Mouse (Mus musculus) lung, postnatal 0 days (tissue): ENCODE measurements at regions not wholly inside any gene's neighbourhood (a gene's known extent, or its start where the extent isn't known, plus 50 kb on each side); places are given as distances from the start of the nearest gene placed in this dataset.

Experiments used
- CTCF ChIP-seq: IDR thresholded peaks from 2 replicates; pipeline ENCODE4 v1.5.1; 2016; ENCODE audit warnings: antibody characterized with exemption, mild to moderate bottlenecking
- EP300 ChIP-seq: IDR thresholded peaks from 2 replicates; pipeline ENCODE4 v1.6.1; 2016; ENCODE audit warnings: antibody characterized with exemption, mild to moderate bottlenecking, control low read depth

- no peak for TF ChIP-seq CTCF
- no peak for TF ChIP-seq EP300
These were observed 231.4 kb downstream of the Lpin1 start for GRCm38 (mm10) chr12:16379415-16379814.
